20 mouse cellular contexts compared by ENCODE assay signal in genomic region chr10:123108121-123108520, GRCm38 (mm10). TPM values are rescaled to one million over a fixed set of nuclear protein-coding genes. Genes with fewer than 3 reads are reported as not detected.
A peak's percentile ranks its signal among the peaks of the same experiment; 100 is the strongest.
DNase-seq lines count a peak whose midpoint lies in the region; ATAC-seq and TF ChIP-seq lines count a peak whose summit lies in the region.
"Had no signal": no experiment of that assay in that cellular context is flagged by ENCODE, and none has a peak within 500 bp of the region (broad histone marks: within the 10 kb centered on the region; RNA-seq: fewer than 3 reads in every experiment).

No protein-coding gene starts in this region.

- WGBS in lung, embryonic 16.5 days: 66% methylated on average over 5 of the region's 5 CpGs
- WGBS in lung, adult 2 months: 81% methylated on average over 5 of the region's 5 CpGs

- H3K9ac ChIP-seq in lung, embryonic 16.5 days (ENCODE audit: low read length): no peak overlapping the region
- H3K9ac ChIP-seq: embryonic facial prominence, embryonic 12.5 days; forebrain, embryonic 13.5 days; forebrain, embryonic 15.5 days; forebrain, postnatal 0 days had no signal

- peak; percentile 19; the same call in 1 of the 2 replicates for ATAC-seq in lung, embryonic 16.5 days (ENCODE audit: low read depth)
- ATAC-seq: activated CD4-positive, CD25-positive, alpha-beta regulatory T cell, adult 4 months; forebrain, embryonic 13.5 days; forebrain, embryonic 15.5 days; forebrain, postnatal 0 days; Patski had no signal

- no peak for TF ChIP-seq POLR2A in lung, adult 2 months (IDR thresholded peaks at IDR 0.05; ENCODE audit: borderline replicate concordance, extremely low read depth, low read depth, low read length)

- H3K4me2 ChIP-seq in lung, embryonic 16.5 days (ENCODE audit: low read depth, low read length): no peak overlapping the region
- H3K4me2 ChIP-seq: embryonic facial prominence, embryonic 12.5 days; forebrain, embryonic 13.5 days; forebrain, embryonic 15.5 days had no signal

- H3K27ac ChIP-seq in lung, embryonic 16.5 days (ENCODE audit: low read length): no peak overlapping the region
- H3K27ac ChIP-seq: embryonic facial prominence, embryonic 10.5 days; embryonic facial prominence, embryonic 12.5 days; forebrain, embryonic 13.5 days; forebrain, embryonic 15.5 days had no signal

- TF ChIP-seq CTCF in lung, adult 2 months (IDR thresholded peaks at IDR 0.05; ENCODE audit: insufficient read depth, low read length): no peak

- H3K4me3 ChIP-seq in lung, embryonic 16.5 days (ENCODE audit: low read length): no peak overlapping the region
- no peak overlapping the region for H3K4me3 ChIP-seq in lung, adult 2 months (replicated peaks; ENCODE audit: extremely low read depth, low read depth, low read length)
- H3K4me3 ChIP-seq: embryonic facial prominence, embryonic 10.5 days; embryonic facial prominence, embryonic 12.5 days; forebrain, embryonic 13.5 days; forebrain, embryonic 15.5 days had no signal

- H3K27me3 ChIP-seq in lung, embryonic 16.5 days (ENCODE audit: control insufficient read depth, insufficient read depth, low read depth, low read length): no peaks in the 10 kb centered on the region
- H3K27me3 ChIP-seq: embryonic facial prominence, embryonic 12.5 days; forebrain, embryonic 13.5 days; forebrain, embryonic 15.5 days; Patski had no signal

- no peak for DNase-seq in lung, adult 2 months
- DNase-seq in Muller cell, postnatal 12 days (ENCODE audit: inconsistent ontology term): peak; percentile 54
- DNase-seq in skeletal muscle tissue, adult 2 months (ENCODE audit: low read depth, low spot score): peak; percentile 28
- DNase-seq in left cerebral cortex, adult 8-10 months (ENCODE audit: low spot score in 2 of 2): no peak
- DNase-seq: adrenal gland, adult 8-10 months; adrenal gland, postnatal 14 days; adrenal gland, postnatal 36 days; cerebellum, adult 11-12 months; cerebellum, adult 2 months; cerebellum, adult 9-10 months; cerebellum, postnatal 10 days; cerebellum, postnatal 25 days had no signal

- no peaks in the 10 kb centered on the region for H3K36me3 ChIP-seq in lung, embryonic 16.5 days (ENCODE audit: control insufficient read depth, insufficient read depth, low read length)

- H3K9me3 ChIP-seq in lung, embryonic 16.5 days (ENCODE audit: control insufficient read depth, low read length): no peaks in the 10 kb centered on the region
- H3K9me3 ChIP-seq: embryonic facial prominence, embryonic 10.5 days; embryonic facial prominence, embryonic 12.5 days; forebrain, embryonic 13.5 days; forebrain, embryonic 15.5 days had no signal

- H3K4me1 ChIP-seq in lung, embryonic 16.5 days (replicated peaks; ENCODE audit: control insufficient read depth, insufficient read depth, low read length): peaks cover 8% of the 10 kb centered on the region
- H3K4me1 ChIP-seq in lung, adult 2 months (ENCODE audit: control insufficient read depth, insufficient read depth, low read length): no peaks in the 10 kb centered on the region
- H3K4me1 ChIP-seq: embryonic facial prominence, embryonic 10.5 days; embryonic facial prominence, embryonic 12.5 days; forebrain, embryonic 15.5 days had no signal

RNA-seq across cellular contexts. Expression of gene Mon2, which starts 31.8 kb away (rescaled TPM):
- 16.2 and 19.3 TPM in 2 replicates for polyA plus RNA-seq in lung, embryonic 16.5 days (2015; fragmentation: Nextera tagmentation; extraction: Ambion mirVana)
- 47.3 and 69.0 TPM in 2 replicates for polyA plus RNA-seq in lung, adult 2 months (2012; rRNA removed)
- total RNA-seq in left cerebral cortex, adult 8-10 months (2022): 10 to 100 TPM; 78.4 to 88.5 (median 82.6) TPM

Comparison
In these comparisons a context has a peak if more than half of its experiments do, and no peak if none do; other contexts are left out.
1. DNase-seq: peak in Muller cell, postnatal 12 days (single experiment) and skeletal muscle tissue, adult 2 months (single experiment); none in lung, adult 2 months (single experiment) and left cerebral cortex, adult 8-10 months (0 of 2).